Mouse (Mus musculus) hindbrain, embryonic 11.5 days (tissue): ENCODE measurements around the gene Adamts12. TPM values are rescaled to one million over a fixed set of nuclear protein-coding genes. Genes with fewer than 3 reads are reported as not detected.

Experiments used
- ATAC-seq: fragments of 200-750 bp; cut with Nextera tagmentation; 2 replicates; pipeline ENCODE4 v1.8.0; 2017; ENCODE audit warnings: mild to moderate bottlenecking, moderate TSS enrichment, moderate library complexity; ENCODE audit not compliant: low FRiP score
- DNase-seq: peaks from one replicate; pipeline ENCODE4 v3.0.0-alpha.2; 2015; ENCODE audit warnings: low spot score
- H3K27ac ChIP-seq: fragments of 300-500 bp; sonication (generic); 2 replicates; pipeline ENCODE4 v1.5.1; 2014; ENCODE audit warnings: mild to moderate bottlenecking, low read depth, low read length
- H3K27me3 ChIP-seq: fragments of 300-500 bp; sonication (generic); 2 replicates; pipeline ENCODE4 v1.6.1; 2014; ENCODE audit warnings: mild to moderate bottlenecking, low read length, moderate library complexity, mixed read lengths; ENCODE audit not compliant: control insufficient read depth, insufficient read depth
- H3K36me3 ChIP-seq: fragments of 300-500 bp; sonication (generic); 2 replicates; pipeline ENCODE4 v1.6.1; 2014; ENCODE audit warnings: mild to moderate bottlenecking, low read length, moderate library complexity, mixed read lengths; ENCODE audit not compliant: control insufficient read depth, insufficient read depth
- H3K4me1 ChIP-seq: fragments of 300-500 bp; sonication (generic); replicated peaks from 2 replicates; pipeline ENCODE4 v1.6.1; 2014; ENCODE audit warnings: low read length, mixed read lengths; ENCODE audit not compliant: control insufficient read depth, insufficient read depth
- H3K4me2 ChIP-seq: fragments of 300-500 bp; sonication (generic); replicated peaks from 2 replicates; pipeline ENCODE4 v1.6.1; 2014; ENCODE audit warnings: mild to moderate bottlenecking, low read depth, low read length
- H3K4me3 ChIP-seq: fragments of 300-500 bp; sonication (generic); 2 replicates; pipeline ENCODE4 v1.5.1; 2014; ENCODE audit warnings: low read depth, low read length
- H3K9ac ChIP-seq: fragments of 300-500 bp; sonication (generic); 2 replicates; pipeline ENCODE4 v1.6.1; 2014; ENCODE audit warnings: low read depth, low read length
- H3K9me3 ChIP-seq: fragments of 300-500 bp; sonication (generic); 2 replicates; pipeline ENCODE4 v1.6.1; 2016; ENCODE audit warnings: low read length; ENCODE audit not compliant: control insufficient read depth
- WGBS: fragments of 180-500 bp; shearing (Covaris S2); extraction: QIAGEN DNeasy Blood & Tissue Kit; methylation state at CpG from one replicate; pipeline ENCODE4 v1.1.7; 2014; 5-methylcytosine and 5-hydroxymethylcytosine counted together
- polyA plus RNA-seq: library from polyadenylated mRNA; unstranded; fragments of >200 nt; fragmentation: Nextera tagmentation; extraction: Ambion mirVana; gene quantifications from 2 replicates; pipeline ENCODE4 v1.2.1, GENCODE M21; 2014

The Adamts12 gene
- polyA plus RNA-seq, 1 experiment from 2014 or later, result 2.7 TPM

- Histone ChIP-seq H3K27ac (no peak overlapping the region), H3K27me3 (no peaks in the 10 kb centered on the region), H3K36me3 (no peaks in the 10 kb centered on the region), H3K9ac (no peak overlapping the region), H3K4me2 (no peak overlapping the region), H3K4me1 (no peaks in the 10 kb centered on the region), H3K4me3 (no peak overlapping the region), H3K9me3 (no peaks in the 10 kb centered on the region)
- WGBS, result 85% methylated on average over 7 of the region's 7 CpGs
- no peak for DNase-seq
- ATAC-seq, result no peak
Observed at GRCm38 (mm10) chr15:11198246-11198795, 133.7 kb downstream of the Adamts12 start.

GRCm38 (mm10) chr15:11203084-11203483 lies 138.5 kb downstream of the Adamts12 start:
- Histone ChIP-seq H3K4me1 (no peaks in the 10 kb centered on the region), H3K27ac (no peak overlapping the region), H3K36me3 (no peaks in the 10 kb centered on the region), H3K4me3 (no peak overlapping the region), H3K4me2 (no peak overlapping the region), H3K9me3 (no peaks in the 10 kb centered on the region), H3K9ac (no peak overlapping the region), H3K27me3 (no peaks in the 10 kb centered on the region)
- DNase-seq (no peak), ATAC-seq (no peak)
- 73% methylated on average over 6 of the region's 6 CpGs for WGBS

GRCm38 (mm10) chr15:11204934-11205333 lies 140.3 kb downstream of the Adamts12 start:
- WGBS, result 82% methylated on average over 3 of the region's 3 CpGs
- ATAC-seq (no peak), DNase-seq (no peak)
- Histone ChIP-seq H3K27me3 (no peaks in the 10 kb centered on the region), H3K36me3 (no peaks in the 10 kb centered on the region), H3K4me3 (no peak overlapping the region), H3K4me2 (no peak overlapping the region), H3K9me3 (no peaks in the 10 kb centered on the region), H3K27ac (no peak overlapping the region), H3K4me1 (no peaks in the 10 kb centered on the region), H3K9ac (no peak overlapping the region)

GRCm38 (mm10) chr15:11210976-11211375 lies 146.4 kb downstream of the Adamts12 start:
- H3K9me3 ChIP-seq, result no peaks in the 10 kb centered on the region
- no peak overlapping the region for H3K27ac ChIP-seq
- no peak overlapping the region for H3K4me3 ChIP-seq
- no peak overlapping the region for H3K4me2 ChIP-seq
- H3K27me3 ChIP-seq, result no peaks in the 10 kb centered on the region
- no peak for ATAC-seq
- WGBS, result 66% methylated on average over 6 of the region's 6 CpGs
- no peaks in the 10 kb centered on the region for H3K4me1 ChIP-seq
- no peaks in the 10 kb centered on the region for H3K36me3 ChIP-seq
- peak; percentile 21 for DNase-seq
- H3K9ac ChIP-seq, result no peak overlapping the region

- DNase-seq (no peak), ATAC-seq (no peak)
- H3K27ac ChIP-seq, result no peak overlapping the region
- no peak overlapping the region for H3K9ac ChIP-seq
- no peaks in the 10 kb centered on the region for H3K36me3 ChIP-seq
- no peak overlapping the region for H3K4me3 ChIP-seq
- whole genome bisulfite sequencing, result 89% methylated on average over 4 of the region's 4 CpGs
- no peak overlapping the region for H3K4me2 ChIP-seq
- H3K27me3 ChIP-seq, result no peaks in the 10 kb centered on the region
- H3K4me1 ChIP-seq, result no peaks in the 10 kb centered on the region
- no peaks in the 10 kb centered on the region for H3K9me3 ChIP-seq
Observed at GRCm38 (mm10) chr15:11233906-11234632, 169.5 kb downstream of the Adamts12 start.

GRCm38 (mm10) chr15:11240406-11240805 lies 175.8 kb downstream of the Adamts12 start:
- no peak overlapping the region for H3K9ac ChIP-seq
- no peak overlapping the region for H3K4me2 ChIP-seq
- no peak for ATAC-seq
- 83% methylated on average over 3 of the region's 3 CpGs for WGBS
- H3K4me1 ChIP-seq, result no peaks in the 10 kb centered on the region
- DNase-seq, result no peak
- H3K4me3 ChIP-seq, result no peak overlapping the region
- H3K9me3 ChIP-seq, result no peaks in the 10 kb centered on the region
- H3K27ac ChIP-seq, result no peak overlapping the region
- H3K36me3 ChIP-seq, result no peaks in the 10 kb centered on the region
- no peaks in the 10 kb centered on the region for H3K27me3 ChIP-seq

GRCm38 (mm10) chr15:11241288-11241687 lies 176.7 kb downstream of the Adamts12 start:
- Histone ChIP-seq H3K27ac (no peak overlapping the region), H3K4me3 (no peak overlapping the region), H3K36me3 (no peaks in the 10 kb centered on the region), H3K27me3 (no peaks in the 10 kb centered on the region), H3K9me3 (no peaks in the 10 kb centered on the region), H3K4me1 (no peaks in the 10 kb centered on the region), H3K4me2 (no peak overlapping the region), H3K9ac (no peak overlapping the region)
- ATAC-seq (no peak), DNase-seq (no peak)
- 74% methylated on average over 2 of the region's 2 CpGs for WGBS

- no peak overlapping the region for H3K4me3 ChIP-seq
- H3K27ac ChIP-seq, result no peak overlapping the region
- H3K4me2 ChIP-seq, result no peak overlapping the region
- DNase-seq (no peak), ATAC-seq (no peak)
- WGBS, result 78% methylated on average over 1 of the region's 1 CpGs
- no peaks in the 10 kb centered on the region for H3K36me3 ChIP-seq
- H3K9ac ChIP-seq, result no peak overlapping the region
- H3K4me1 ChIP-seq, result no peaks in the 10 kb centered on the region
- no peaks in the 10 kb centered on the region for H3K27me3 ChIP-seq
- H3K9me3 ChIP-seq, result no peaks in the 10 kb centered on the region
Observed at GRCm38 (mm10) chr15:11246402-11246801, 181.8 kb downstream of the Adamts12 start.
